Mouse (Mus musculus): ENCODE measurements around the gene Cfap221. TPM values are rescaled to one million over a fixed set of nuclear protein-coding genes. Genes with fewer than 3 reads are reported as not detected.
A peak's percentile ranks its signal among the peaks of the same experiment; 100 is the strongest.

Cfap221 gene
- polyA plus RNA-seq, 1 experiment from 2014 or later = not detected

GRCm38 (mm10) chr1:120034793-120035192 is 37.8 kb upstream of the Cfap221 start:
- ATAC-seq (no peak), DNase-seq (no peak)
- Histone ChIP-seq H3K27ac (ENCODE audit: low read depth) (no peak overlapping the region), H3K27me3 (ENCODE audit: insufficient read depth, low read length) (no peaks in the 10 kb centered on the region), H3K36me3 (replicated peaks; ENCODE audit: insufficient read depth, low read length) (no peaks in the 10 kb centered on the region), H3K4me1 (ENCODE audit: insufficient read depth) (peaks cover 11% of the 10 kb centered on the region; the same call in 1 of the 2 replicates), H3K9me3 (ENCODE audit: low read length) (no peaks in the 10 kb centered on the region), H3K4me3 (ENCODE audit: low read depth, low read length) (no peak overlapping the region), H3K4me2 (ENCODE audit: low read depth, low read length) (no peak overlapping the region), H3K9ac (replicated peaks) (no peak overlapping the region)
- WGBS (ENCODE audit: insufficient replicate concordance) = 65% methylated on average over 1 of the region's 1 CpGs
- no peak for TF ChIP-seq EP300 (IDR thresholded peaks at IDR 0.05; ENCODE audit: low read depth)
- no peak for TF ChIP-seq CTCF (IDR thresholded peaks at IDR 0.05; ENCODE audit: low read depth)

- Histone ChIP-seq H3K4me3 (ENCODE audit: low read depth, low read length) (no peak overlapping the region), H3K27ac (ENCODE audit: low read depth) (peak overlapping the region; percentile 44; the same call in 1 of the 2 replicates), H3K9ac (replicated peaks) (no peak overlapping the region), H3K36me3 (replicated peaks; ENCODE audit: insufficient read depth, low read length) (no peaks in the 10 kb centered on the region), H3K27me3 (ENCODE audit: insufficient read depth, low read length) (no peaks in the 10 kb centered on the region), H3K9me3 (ENCODE audit: low read length) (no peaks in the 10 kb centered on the region), H3K4me2 (ENCODE audit: low read depth, low read length) (peak overlapping the region; percentile 9; the same call in 1 of the 2 replicates), H3K4me1 (ENCODE audit: insufficient read depth) (peaks cover 11% of the 10 kb centered on the region; the same call in 1 of the 2 replicates)
- no peak for TF ChIP-seq EP300 (IDR thresholded peaks at IDR 0.05; ENCODE audit: low read depth)
- DNase-seq = no peak
- no peak for ATAC-seq
- 80% methylated on average over 2 of the region's 2 CpGs for WGBS (ENCODE audit: insufficient replicate concordance)
These were observed 36.4 kb upstream of the Cfap221 start for GRCm38 (mm10) chr1:120033469-120033854.

GRCm38 (mm10) chr1:120032804-120033468 is 35.9 kb upstream of the Cfap221 start:
- Histone ChIP-seq H3K27me3 (ENCODE audit: insufficient read depth, low read length) (no peaks in the 10 kb centered on the region), H3K9me3 (ENCODE audit: low read length) (no peaks in the 10 kb centered on the region), H3K4me2 (ENCODE audit: low read depth, low read length) (peak overlapping the region; percentile 9; the same call in 1 of the 2 replicates), H3K4me1 (ENCODE audit: insufficient read depth) (peaks cover 11% of the 10 kb centered on the region; the same call in 1 of the 2 replicates), H3K9ac (replicated peaks) (no peak overlapping the region), H3K36me3 (replicated peaks; ENCODE audit: insufficient read depth, low read length) (no peaks in the 10 kb centered on the region), H3K4me3 (ENCODE audit: low read depth, low read length) (no peak overlapping the region), H3K27ac (ENCODE audit: low read depth) (peak overlapping the region; percentile 44; the same call in 1 of the 2 replicates)
- ATAC-seq (peak; percentile 91), DNase-seq (peak; percentile 89)
- WGBS (ENCODE audit: insufficient replicate concordance) = 34% methylated on average over 10 of the region's 10 CpGs
- peak; percentile 98 for TF ChIP-seq CTCF (IDR thresholded peaks at IDR 0.05; ENCODE audit: low read depth)
- TF ChIP-seq EP300 (IDR thresholded peaks at IDR 0.05; ENCODE audit: low read depth) = no peak

GRCm38 (mm10) chr1:120030474-120030873 is 33.4 kb upstream of the Cfap221 start:
- 0 out of 2 replicates have a peak, but pooled peaks cover 7% of the 10 kb centered on the region for H3K4me1 ChIP-seq (ENCODE audit: insufficient read depth)
- TF ChIP-seq CTCF (IDR thresholded peaks at IDR 0.05; ENCODE audit: low read depth) (no peak), EP300 (IDR thresholded peaks at IDR 0.05; ENCODE audit: low read depth) (no peak)

GRCm38 (mm10) chr1:120027693-120028092 is 30.7 kb upstream of the Cfap221 start:
- ATAC-seq (no peak), DNase-seq (peak; percentile 29)
- Histone ChIP-seq H3K27me3 (ENCODE audit: insufficient read depth, low read length) (no peaks in the 10 kb centered on the region), H3K4me2 (ENCODE audit: low read depth, low read length) (no peak overlapping the region), H3K9me3 (ENCODE audit: low read length) (no peaks in the 10 kb centered on the region), H3K27ac (ENCODE audit: low read depth) (no peak overlapping the region), H3K4me1 (ENCODE audit: insufficient read depth) (0 out of 2 replicates have a peak, but pooled peaks cover 4% of the 10 kb centered on the region), H3K9ac (replicated peaks) (no peak overlapping the region), H3K4me3 (ENCODE audit: low read depth, low read length) (no peak overlapping the region), H3K36me3 (replicated peaks; ENCODE audit: insufficient read depth, low read length) (no peaks in the 10 kb centered on the region)
- TF ChIP-seq CTCF (IDR thresholded peaks at IDR 0.05; ENCODE audit: low read depth) (no peak), EP300 (IDR thresholded peaks at IDR 0.05; ENCODE audit: low read depth) (no peak)
- whole genome bisulfite sequencing (ENCODE audit: insufficient replicate concordance) = 54% methylated on average over 4 of the region's 4 CpGs

More at GRCm38 (mm10) chr1:120030474-120030873, 33.4 kb upstream of the Cfap221 start:
- H3K36me3 ChIP-seq (replicated peaks; ENCODE audit: insufficient read depth, low read length) = no peaks in the 10 kb centered on the region
- WGBS (ENCODE audit: insufficient replicate concordance) = 66% methylated on average over 3 of the region's 3 CpGs
- no peaks in the 10 kb centered on the region for H3K9me3 ChIP-seq (ENCODE audit: low read length)
- H3K27ac ChIP-seq (ENCODE audit: low read depth) = no peak overlapping the region
- ATAC-seq (no peak), DNase-seq (no peak)
- H3K4me3 ChIP-seq (ENCODE audit: low read depth, low read length) = no peak overlapping the region
- H3K27me3 ChIP-seq (ENCODE audit: insufficient read depth, low read length) = no peaks in the 10 kb centered on the region
- H3K4me2 ChIP-seq (ENCODE audit: low read depth, low read length) = no peak overlapping the region
- no peak overlapping the region for H3K9ac ChIP-seq (replicated peaks)

GRCm38 (mm10) chr1:120025050-120025439 is 28.0 kb upstream of the Cfap221 start:
- 23% methylated on average over 2 of the region's 2 CpGs for WGBS (ENCODE audit: insufficient replicate concordance)

More at GRCm38 (mm10) chr1:120025050-120025439, 28.0 kb upstream of the Cfap221 start:
- 0 out of 2 replicates have a peak, but pooled peaks cover 4% of the 10 kb centered on the region for H3K4me1 ChIP-seq (ENCODE audit: insufficient read depth)
- H3K4me3 ChIP-seq (ENCODE audit: low read depth, low read length) = no peak overlapping the region
- H3K9me3 ChIP-seq (ENCODE audit: low read length) = no peaks in the 10 kb centered on the region
- TF ChIP-seq CTCF (IDR thresholded peaks at IDR 0.05; ENCODE audit: low read depth) (peak; percentile 32), EP300 (IDR thresholded peaks at IDR 0.05; ENCODE audit: low read depth) (no peak)
- no peaks in the 10 kb centered on the region for H3K36me3 ChIP-seq (replicated peaks; ENCODE audit: insufficient read depth, low read length)
- H3K27me3 ChIP-seq (ENCODE audit: insufficient read depth, low read length) = no peaks in the 10 kb centered on the region
- H3K27ac ChIP-seq (ENCODE audit: low read depth) = peak overlapping the region; percentile 67; the same call in 1 of the 2 replicates
- no peak for DNase-seq
- no peak overlapping the region for H3K4me2 ChIP-seq (ENCODE audit: low read depth, low read length)
- H3K9ac ChIP-seq (replicated peaks) = no peak overlapping the region
- peak; percentile 61 for ATAC-seq
